Mouse (Mus musculus) liver, embryonic 15.5 days (tissue): ENCODE measurements around the gene Cdh7. TPM values are rescaled to one million over a fixed set of nuclear protein-coding genes. Genes with fewer than 3 reads are reported as not detected.

Experiments used
- ATAC-seq: fragments of 200-750 bp; cut with Nextera tagmentation; 2 replicates; pipeline ENCODE4 v1.8.0; 2017; ENCODE audit warnings: moderate number of reproducible peaks, mild to moderate bottlenecking, moderate library complexity; ENCODE audit not compliant: insufficient read depth
- H3K27ac ChIP-seq: fragments of 300-500 bp; sonication (generic); replicated peaks from 2 replicates; pipeline ENCODE4 v1.5.1; 2015; ENCODE audit warnings: mild to moderate bottlenecking, inconsistent platforms
- H3K27me3 ChIP-seq: fragments of 300-500 bp; sonication (generic); 2 replicates; pipeline ENCODE4 v1.6.1; 2015; ENCODE audit warnings: mild to moderate bottlenecking, inconsistent platforms
- H3K36me3 ChIP-seq: fragments of 300-500 bp; sonication (generic); replicated peaks from 2 replicates; pipeline ENCODE4 v1.6.1; 2015; ENCODE audit warnings: moderate library complexity, mild to moderate bottlenecking, inconsistent platforms
- H3K4me1 ChIP-seq: fragments of 300-500 bp; sonication (generic); replicated peaks from 2 replicates; pipeline ENCODE4 v1.6.1; 2015; ENCODE audit warnings: inconsistent platforms
- H3K4me2 ChIP-seq: fragments of 300-500 bp; sonication (generic); 2 replicates; pipeline ENCODE4 v1.6.1; 2015; ENCODE audit warnings: moderate library complexity, mild to moderate bottlenecking, inconsistent platforms
- H3K4me3 ChIP-seq: fragments of 300-500 bp; sonication (generic); replicated peaks from 2 replicates; pipeline ENCODE4 v1.5.1; 2015; ENCODE audit warnings: mild to moderate bottlenecking, inconsistent platforms
- H3K9ac ChIP-seq: fragments of 300-500 bp; sonication (generic); 2 replicates; pipeline ENCODE4 v1.6.1; 2015; ENCODE audit warnings: moderate library complexity, mild to moderate bottlenecking, inconsistent platforms
- H3K9me3 ChIP-seq: fragments of 300-500 bp; sonication (generic); replicated peaks from 2 replicates; pipeline ENCODE4 v1.6.1; 2016; ENCODE audit warnings: inconsistent platforms
- WGBS: fragments of 180-500 bp; shearing (Covaris S2); methylation state at CpG from one replicate; pipeline ENCODE4 v1.1.7; 2015; ENCODE audit warnings: mixed read lengths; ENCODE audit not compliant: insufficient replicate concordance; 5-methylcytosine and 5-hydroxymethylcytosine counted together
- polyA plus RNA-seq: library from polyadenylated mRNA; unstranded; fragments of >200 nt; fragmentation: Nextera tagmentation; extraction: Ambion mirVana; gene quantifications from 2 replicates; pipeline ENCODE4 v1.2.1, GENCODE M21; 2015

Cdh7 gene
- not detected in 2 replicates for polyA plus RNA-seq

GRCm38 (mm10) chr1:109982064-109982808 lies at the start of gene Cdh7:
TSS of gene Cdh7 (plus strand) at chr1:109982431.
- no peak for ATAC-seq
- Histone ChIP-seq H3K4me1 (no peaks in the 10 kb centered on the region), H3K4me2 (peak within 1 kb of the TSS; percentile 13; the same call in 1 of the 2 replicates), H3K36me3 (no peaks in the 10 kb centered on the region), H3K9me3 (no peaks in the 10 kb centered on the region), H3K27me3 (peaks cover 12% of the 10 kb centered on the region; the same call in 1 of the 2 replicates), H3K27ac (no peak within 1 kb of the TSS), H3K4me3 (no peak within 1 kb of the TSS), H3K9ac (no peak within 1 kb of the TSS)
- 2% methylated on average over 28 of the region's 35 CpGs for WGBS

DNA sequence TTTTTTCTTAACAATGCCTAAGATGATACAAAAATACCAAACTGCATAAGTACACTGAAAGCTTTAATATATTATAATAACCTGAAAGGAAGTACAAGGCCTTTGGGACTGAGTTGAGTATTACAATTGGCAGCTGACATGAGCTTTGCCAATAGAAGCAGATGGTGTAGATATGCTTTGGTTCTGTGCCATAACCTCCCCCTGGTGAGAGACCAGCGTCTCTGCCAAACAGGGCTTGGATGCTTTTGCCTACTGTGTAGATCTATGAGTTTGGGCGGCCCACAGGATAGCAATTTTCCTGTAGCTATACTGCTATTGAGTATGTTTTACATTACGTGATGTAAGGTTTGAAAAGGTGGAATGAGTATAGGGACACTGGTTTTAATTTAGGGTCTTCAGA lies 49.6 kb upstream of the Cdh7 start:
- 63% methylated on average over 3 of the region's 3 CpGs for WGBS
- H3K36me3 ChIP-seq: no peaks in the 10 kb centered on the region
- H3K4me1 ChIP-seq: no peaks in the 10 kb centered on the region
- H3K9me3 ChIP-seq: no peaks in the 10 kb centered on the region
- no peaks in the 10 kb centered on the region for H3K27me3 ChIP-seq
- ATAC-seq: no peak
- H3K9ac ChIP-seq: no peak overlapping the region
- no peak overlapping the region for H3K4me2 ChIP-seq
- no peak overlapping the region for H3K27ac ChIP-seq
- H3K4me3 ChIP-seq: no peak overlapping the region

DNA sequence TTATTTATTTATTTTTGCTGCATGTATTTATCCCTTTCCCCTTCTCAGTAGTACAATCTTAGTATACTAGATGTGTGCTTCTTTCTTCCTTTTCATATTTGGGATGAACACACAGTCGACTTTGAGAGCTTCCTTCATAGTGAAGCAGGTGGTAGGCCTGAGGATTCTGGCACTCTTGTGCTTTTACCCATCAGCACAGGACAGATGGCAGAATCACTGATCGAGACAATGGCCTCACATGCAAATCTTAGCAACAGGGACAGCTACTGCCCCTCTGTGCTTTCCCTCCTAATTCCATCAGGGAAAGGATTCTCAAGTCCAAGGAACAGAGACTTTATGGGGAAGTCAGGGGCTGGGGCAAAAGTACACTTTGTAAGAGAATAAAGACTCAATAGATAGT lies 33.7 kb upstream of the Cdh7 start:
- no peak overlapping the region for H3K4me2 ChIP-seq
- ATAC-seq: no peak
- H3K27me3 ChIP-seq: no peaks in the 10 kb centered on the region
- H3K9ac ChIP-seq: no peak overlapping the region
- H3K36me3 ChIP-seq: no peaks in the 10 kb centered on the region
- WGBS: 46% methylated on average over 2 of the region's 2 CpGs
- H3K9me3 ChIP-seq: no peaks in the 10 kb centered on the region
- no peaks in the 10 kb centered on the region for H3K4me1 ChIP-seq
- no peak overlapping the region for H3K27ac ChIP-seq
- H3K4me3 ChIP-seq: no peak overlapping the region

GRCm38 (mm10) chr1:109971721-109972425 lies 10.4 kb upstream of the Cdh7 start:
- no peaks in the 10 kb centered on the region for H3K27me3 ChIP-seq
- no peak for ATAC-seq
- H3K9me3 ChIP-seq: no peaks in the 10 kb centered on the region
- no peak overlapping the region for H3K9ac ChIP-seq
- H3K27ac ChIP-seq: no peak overlapping the region
- no peaks in the 10 kb centered on the region for H3K4me1 ChIP-seq
- no peak overlapping the region for H3K4me3 ChIP-seq
- H3K4me2 ChIP-seq: no peak overlapping the region
- 77% methylated on average over 5 of the region's 5 CpGs for WGBS
- H3K36me3 ChIP-seq: no peaks in the 10 kb centered on the region

- H3K36me3 ChIP-seq: no peaks in the 10 kb centered on the region
- no peak overlapping the region for H3K27ac ChIP-seq
- H3K9ac ChIP-seq: no peak overlapping the region
- H3K4me3 ChIP-seq: no peak overlapping the region
- no peak for ATAC-seq
- H3K27me3 ChIP-seq: no peaks in the 10 kb centered on the region
- no peak overlapping the region for H3K4me2 ChIP-seq
- WGBS: 47% methylated on average over 4 of the region's 4 CpGs
- no peaks in the 10 kb centered on the region for H3K4me1 ChIP-seq
- no peaks in the 10 kb centered on the region for H3K9me3 ChIP-seq
These were observed 9.7 kb upstream of the Cdh7 start for GRCm38 (mm10) chr1:109972426-109973015.

DNA sequence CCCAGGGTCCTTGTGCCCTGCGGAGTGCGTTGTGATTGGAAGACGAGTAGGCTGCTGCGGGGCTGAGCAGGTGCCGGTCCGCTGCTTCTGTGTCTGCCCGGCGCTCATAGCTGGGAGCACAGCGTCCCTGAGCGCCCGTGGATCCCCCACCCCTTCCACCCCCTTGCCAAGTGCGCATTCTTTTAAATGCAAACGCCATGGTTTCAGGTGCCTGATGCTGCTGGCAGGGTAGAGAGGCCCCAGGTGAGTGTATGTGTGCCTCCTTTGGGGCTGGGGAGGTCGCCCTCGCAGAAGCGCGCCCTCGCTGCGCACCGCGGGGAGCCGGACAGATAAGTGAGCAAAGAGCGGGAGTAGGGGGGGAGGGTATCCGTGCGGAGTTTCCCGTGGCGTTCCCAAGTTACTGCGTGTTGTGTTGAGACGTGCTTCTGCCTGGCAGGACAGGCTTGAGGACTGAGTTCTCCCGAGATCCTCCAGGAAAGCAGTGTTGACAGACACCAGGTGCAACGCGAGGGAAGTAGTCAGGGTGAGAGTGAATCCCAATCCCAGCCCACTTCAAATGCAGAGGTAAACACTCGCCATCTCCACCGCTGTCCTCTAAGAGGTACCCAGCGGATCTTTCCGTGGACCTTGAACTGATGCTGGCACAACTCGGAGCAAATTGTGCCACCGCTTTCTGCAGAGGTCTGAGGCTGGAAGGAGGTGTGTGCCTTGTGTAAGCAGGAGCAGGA lies 742 bp downstream of the Cdh7 start:
- Histone ChIP-seq H3K4me3 (no peak overlapping the region), H3K4me2 (peak overlapping the region; percentile 13; the same call in 1 of the 2 replicates), H3K36me3 (no peaks in the 10 kb centered on the region), H3K27ac (no peak overlapping the region), H3K4me1 (no peaks in the 10 kb centered on the region), H3K9ac (no peak overlapping the region), H3K9me3 (no peaks in the 10 kb centered on the region), H3K27me3 (peaks cover 12% of the 10 kb centered on the region; the same call in 1 of the 2 replicates)
- 2% methylated on average over 38 of the region's 38 CpGs for WGBS
- ATAC-seq: no peak

DNA sequence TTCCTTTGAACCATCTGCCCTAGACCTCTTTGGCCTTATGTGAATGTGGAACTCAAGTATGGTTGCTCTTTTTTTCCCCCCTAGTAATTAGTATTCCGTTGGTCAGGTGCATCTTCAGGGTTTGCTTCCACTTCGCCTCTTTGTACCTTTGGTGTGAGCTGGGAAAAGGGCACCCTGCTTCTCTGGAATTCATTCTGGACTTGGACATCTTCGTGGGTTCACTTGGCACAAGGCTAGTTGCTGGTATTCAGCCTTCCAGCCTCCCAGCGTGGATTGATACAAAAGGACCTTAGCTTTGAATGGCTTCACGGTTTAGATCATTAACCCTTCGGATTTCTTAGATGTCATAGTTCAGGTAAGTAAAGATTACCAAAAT lies 1.3 kb downstream of the Cdh7 start:
- WGBS: 20% methylated on average over 6 of the region's 6 CpGs
- H3K4me1 ChIP-seq: no peaks in the 10 kb centered on the region
- H3K4me2 ChIP-seq: no peak overlapping the region
- no peak overlapping the region for H3K27ac ChIP-seq
- no peaks in the 10 kb centered on the region for H3K9me3 ChIP-seq
- no peaks in the 10 kb centered on the region for H3K36me3 ChIP-seq
- H3K4me3 ChIP-seq: no peak overlapping the region
- H3K9ac ChIP-seq: no peak overlapping the region
- H3K27me3 ChIP-seq: peaks cover 12% of the 10 kb centered on the region; the same call in 1 of the 2 replicates
- ATAC-seq: no peak

DNA sequence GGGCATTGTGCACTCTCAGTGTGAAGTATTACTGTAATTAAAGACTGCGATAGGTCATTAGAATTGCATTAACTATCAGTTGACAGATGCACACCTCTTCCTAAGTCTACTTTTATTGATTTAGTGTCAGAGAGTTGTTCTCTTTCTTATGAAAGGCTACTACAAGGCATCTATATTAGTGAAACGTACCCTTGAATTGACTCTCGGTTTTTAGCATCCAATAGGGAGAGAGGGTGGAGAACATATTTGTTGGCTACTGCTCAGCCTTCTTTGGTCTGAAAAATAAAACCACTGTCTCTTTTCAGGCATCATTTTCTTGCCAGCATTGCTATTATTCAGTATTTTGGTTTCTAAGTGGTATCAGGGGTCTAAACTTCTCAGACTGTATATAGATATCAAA lies 2.5 kb downstream of the Cdh7 start:
- Histone ChIP-seq H3K9me3 (no peaks in the 10 kb centered on the region), H3K4me2 (no peak overlapping the region), H3K9ac (no peak overlapping the region), H3K4me3 (no peak overlapping the region), H3K36me3 (no peaks in the 10 kb centered on the region), H3K4me1 (no peaks in the 10 kb centered on the region), H3K27me3 (peaks cover 12% of the 10 kb centered on the region; the same call in 1 of the 2 replicates), H3K27ac (no peak overlapping the region)
- no peak for ATAC-seq
- WGBS: 50% methylated on average over 3 of the region's 3 CpGs

DNA sequence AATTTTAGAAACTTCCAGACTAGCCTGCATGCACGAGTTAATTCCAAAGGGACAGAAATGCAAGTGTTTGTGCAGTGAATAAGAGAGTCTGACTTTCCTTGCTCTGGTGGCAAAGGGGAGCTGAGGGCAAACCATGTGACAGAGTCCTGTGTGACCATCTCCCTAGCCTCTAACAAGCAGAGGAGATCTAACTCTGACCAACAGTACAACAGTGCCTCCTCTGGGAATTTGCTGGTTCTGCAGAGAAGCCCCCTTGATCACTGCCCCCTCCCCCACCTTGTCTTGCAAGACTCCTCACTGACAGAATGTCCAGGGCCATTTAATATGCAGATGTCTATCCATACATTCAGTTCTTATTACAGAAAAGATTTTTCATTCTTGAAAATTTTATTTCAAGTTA lies 3.2 kb downstream of the Cdh7 start:
- H3K27me3 ChIP-seq: peaks cover 12% of the 10 kb centered on the region; the same call in 1 of the 2 replicates
- no peaks in the 10 kb centered on the region for H3K4me1 ChIP-seq
- H3K4me2 ChIP-seq: no peak overlapping the region
- no peaks in the 10 kb centered on the region for H3K36me3 ChIP-seq
- ATAC-seq: no peak
- H3K4me3 ChIP-seq: no peak overlapping the region
- no peaks in the 10 kb centered on the region for H3K9me3 ChIP-seq
- H3K9ac ChIP-seq: no peak overlapping the region
- WGBS: 9% methylated on average over 1 of the region's 1 CpGs
- H3K27ac ChIP-seq: no peak overlapping the region

- H3K4me3 ChIP-seq: no peak overlapping the region
- no peaks in the 10 kb centered on the region for H3K4me1 ChIP-seq
- no peak overlapping the region for H3K4me2 ChIP-seq
- no peak overlapping the region for H3K9ac ChIP-seq
- H3K27ac ChIP-seq: no peak overlapping the region
- H3K36me3 ChIP-seq: no peaks in the 10 kb centered on the region
- 36% methylated on average over 2 of the region's 2 CpGs for WGBS
- no peak for ATAC-seq
- H3K9me3 ChIP-seq: no peaks in the 10 kb centered on the region
- no peaks in the 10 kb centered on the region for H3K27me3 ChIP-seq
These were observed 7.3 kb downstream of the Cdh7 start for GRCm38 (mm10) chr1:109989541-109989940.

DNA sequence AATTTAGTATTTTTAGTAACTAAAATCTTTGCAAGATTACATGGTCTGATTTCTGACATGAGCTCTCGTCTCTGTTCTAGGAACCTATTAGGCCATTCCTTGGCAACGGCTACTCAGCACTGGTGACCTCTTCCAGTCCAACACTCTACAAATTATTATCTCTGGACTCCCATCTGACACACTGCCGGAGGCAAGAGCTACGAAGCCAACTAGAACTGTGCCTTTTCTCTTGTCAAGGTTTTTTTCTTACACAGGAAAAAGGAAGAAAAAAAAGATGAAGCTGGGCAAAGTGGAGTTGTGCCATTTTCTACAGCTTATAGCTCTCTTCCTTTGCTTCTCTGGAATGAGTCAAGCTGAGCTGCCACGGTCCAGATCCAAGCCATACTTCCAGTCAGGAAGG lies 11.7 kb downstream of the Cdh7 start:
- Histone ChIP-seq H3K9me3 (no peaks in the 10 kb centered on the region), H3K4me2 (no peak overlapping the region), H3K36me3 (no peaks in the 10 kb centered on the region), H3K27me3 (no peaks in the 10 kb centered on the region), H3K27ac (no peak overlapping the region), H3K9ac (no peak overlapping the region), H3K4me1 (no peaks in the 10 kb centered on the region), H3K4me3 (no peak overlapping the region)
- no peak for ATAC-seq
- WGBS: 56% methylated on average over 5 of the region's 5 CpGs
